Mouse (Mus musculus) ES-Bruce4 (cell line): ENCODE results near the gene Gm21976. TPM values are rescaled to one million over a fixed set of nuclear protein-coding genes. Genes with fewer than 3 reads are reported as not detected.

Experiments used
- H3K27ac ChIP-seq: 2 replicates; pipeline ENCODE4 v1.5.1; 2012; ENCODE audit warnings: low read length, inconsistent platforms; ENCODE audit not compliant: insufficient read depth
- H3K27me3 ChIP-seq: 2 replicates; pipeline ENCODE4 v1.6.1; 2012; ENCODE audit warnings: mild to moderate bottlenecking, low read length, inconsistent platforms; ENCODE audit not compliant: control insufficient read depth, poor library complexity, insufficient read depth, severe bottlenecking
- H3K36me3 ChIP-seq: 2 replicates; pipeline ENCODE4 v1.6.1; 2012; ENCODE audit warnings: inconsistent platforms, mild to moderate bottlenecking, low read length, moderate library complexity; ENCODE audit not compliant: control insufficient read depth, poor library complexity, insufficient read depth, severe bottlenecking
- H3K4me1 ChIP-seq: one replicate; pipeline ENCODE4 v1.8.1; 2011; ENCODE audit warnings: low read length; ENCODE audit not compliant: control insufficient read depth, insufficient read depth
- H3K4me3 ChIP-seq: 2 replicates; pipeline ENCODE4 v1.5.1; 2011; ENCODE audit warnings: low read depth, mild to moderate bottlenecking, low read length
- H3K9ac ChIP-seq: 2 replicates; pipeline ENCODE4 v1.6.1; 2012; ENCODE audit warnings: low read depth, mild to moderate bottlenecking, inconsistent platforms; ENCODE audit not compliant: poor library complexity, severe bottlenecking
- H3K9me3 ChIP-seq: replicated peaks from 2 replicates; pipeline ENCODE4 v1.6.1; 2012; ENCODE audit warnings: mild to moderate bottlenecking, low read length, inconsistent platforms; ENCODE audit not compliant: control insufficient read depth, poor library complexity, insufficient read depth, severe bottlenecking
- CTCF ChIP-seq: IDR thresholded peaks from one replicate; pipeline ENCODE4 v1.8.1; 2011; ENCODE audit warnings: low read depth, low read length
- EP300 ChIP-seq: IDR thresholded peaks from 2 replicates; pipeline ENCODE4 v1.6.1; 2011; ENCODE audit warnings: low read depth, low read length; ENCODE audit not compliant: insufficient read depth
- POLR2A ChIP-seq: IDR thresholded peaks from one replicate; pipeline ENCODE4 v1.8.1; 2011; ENCODE audit warnings: low read length; ENCODE audit not compliant: insufficient read depth
- polyA plus RNA-seq: library from polyadenylated mRNA; stranded (reverse); fragments of >200 nt; gene quantifications from 2 replicates; pipeline ENCODE4 v1.2.4, GENCODE M21; 2011; ENCODE audit warnings: low read depth; ENCODE audit not compliant: missing spikeins, insufficient read depth, insufficient read length

The Gm21976 gene
- not detected in 2 replicates for polyA plus RNA-seq

DNA sequence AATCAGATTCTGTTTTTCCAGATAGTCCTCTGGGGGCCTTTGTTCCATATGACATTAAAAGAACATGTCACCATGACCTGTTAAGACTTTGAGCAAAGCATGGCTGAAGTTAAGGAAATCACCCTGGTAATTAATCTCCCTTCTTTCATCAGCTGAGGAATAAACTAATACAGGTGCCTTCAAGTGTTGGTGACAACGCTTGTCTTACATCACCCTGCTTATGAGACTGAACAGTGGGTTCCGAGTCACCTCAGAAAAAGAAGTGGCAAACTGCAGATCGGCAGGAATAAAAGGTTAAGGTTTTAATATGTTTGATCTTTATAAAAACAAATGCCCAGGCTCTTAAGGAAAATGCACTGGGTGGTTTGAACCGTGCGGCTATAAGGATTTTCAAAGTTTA, at the start of gene Gm21976:
Gene Gm21976, plus strand, starts transcription at position 202 of the 400 bp plus-strand sequence.
- Histone ChIP-seq H3K9me3 (no peaks in the 10 kb centered on the region), H3K4me3 (no peak within 1 kb of the TSS), H3K36me3 (no peaks in the 10 kb centered on the region), H3K27ac (no peak within 1 kb of the TSS), H3K9ac (no peak within 1 kb of the TSS), H3K27me3 (no peaks in the 10 kb centered on the region; the same call in 1 of the 2 replicates), H3K4me1 (no peaks in the 10 kb centered on the region)
- no peak for TF ChIP-seq EP300
- no peak for TF ChIP-seq POLR2A
- no peak for TF ChIP-seq CTCF

DNA sequence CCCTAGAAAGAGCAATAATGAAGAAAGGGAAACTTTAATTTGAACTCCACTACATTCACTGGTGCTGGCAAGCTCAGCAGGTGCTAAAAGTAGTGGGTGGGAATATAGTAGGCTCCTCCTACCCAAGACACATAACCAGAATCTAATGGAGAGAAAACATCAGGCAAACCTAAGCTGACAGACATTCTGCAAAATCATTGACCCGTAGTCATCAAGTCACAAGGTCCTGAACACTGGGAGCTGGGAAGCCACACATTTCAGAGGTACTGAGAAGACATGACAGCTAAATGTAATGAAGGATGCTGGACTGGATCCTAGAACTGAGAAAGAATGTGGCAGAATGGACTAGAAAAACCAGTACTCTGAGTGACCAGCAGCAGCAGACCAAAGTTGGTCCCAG, 49.2 kb upstream of the Gm21976 start:
- TF ChIP-seq CTCF = no peak
- no peak for TF ChIP-seq EP300
- TF ChIP-seq POLR2A = no peak
- Histone ChIP-seq H3K27ac (no peak overlapping the region), H3K36me3 (no peaks in the 10 kb centered on the region), H3K9ac (no peak overlapping the region), H3K4me3 (no peak overlapping the region), H3K9me3 (no peaks in the 10 kb centered on the region; the same call in 1 of the 2 replicates), H3K4me1 (no peaks in the 10 kb centered on the region), H3K27me3 (no peaks in the 10 kb centered on the region)

DNA sequence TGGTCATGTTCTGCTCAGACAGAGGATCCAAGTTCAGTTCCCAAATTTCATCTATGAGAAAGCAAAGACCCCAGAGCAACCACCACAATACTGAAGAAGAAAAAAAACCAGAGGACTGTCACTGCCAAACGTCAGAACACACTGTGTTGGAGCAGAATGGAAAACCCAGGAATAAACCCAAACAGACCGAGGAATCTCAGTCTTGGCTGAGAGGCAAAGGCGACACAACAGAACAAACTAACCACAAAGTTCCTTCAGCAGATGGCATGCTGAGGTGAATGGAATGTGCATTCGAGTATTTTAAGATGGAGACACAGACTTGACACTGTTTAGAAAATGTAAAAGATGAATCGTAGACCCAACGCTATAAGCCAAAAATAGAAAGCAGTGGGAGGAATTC, 44.2 kb upstream of the Gm21976 start:
- Histone ChIP-seq H3K27ac (no peak overlapping the region), H3K9ac (no peak overlapping the region), H3K36me3 (no peaks in the 10 kb centered on the region), H3K4me3 (no peak overlapping the region), H3K27me3 (no peaks in the 10 kb centered on the region), H3K4me1 (no peaks in the 10 kb centered on the region), H3K9me3 (no peaks in the 10 kb centered on the region; the same call in 1 of the 2 replicates)
- TF ChIP-seq CTCF (no peak), POLR2A (no peak), EP300 (no peak)

DNA sequence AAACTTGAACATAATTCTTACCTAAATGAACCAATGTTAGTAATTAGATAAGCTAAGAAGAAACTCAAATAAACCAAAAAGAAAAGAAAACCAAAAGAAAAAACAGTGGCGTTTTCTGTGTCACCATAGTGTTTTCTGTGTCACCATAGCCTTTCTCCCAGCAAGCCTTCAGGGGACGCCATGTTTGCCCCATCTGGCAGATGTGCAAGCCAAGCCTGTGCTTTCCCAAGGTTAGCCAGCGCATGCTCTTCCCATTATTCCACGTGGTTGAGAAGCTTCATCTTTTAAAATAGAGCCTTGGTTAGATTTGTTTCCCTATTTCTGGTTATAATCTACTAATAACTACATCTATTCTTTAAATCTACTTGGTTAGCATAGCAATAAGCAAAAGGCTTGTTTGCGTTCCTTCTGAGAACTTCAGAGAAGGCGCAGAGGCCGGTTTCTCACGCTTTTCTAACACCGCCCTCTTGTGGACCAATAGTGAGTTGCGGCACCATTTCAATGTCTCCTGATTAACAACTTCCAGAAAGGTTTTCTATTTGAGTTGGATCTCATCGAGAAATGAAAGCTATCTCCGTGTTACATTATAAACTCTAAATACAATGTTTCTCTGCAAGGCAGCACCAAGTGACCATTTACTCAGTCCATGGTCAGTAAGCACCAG, 39.6 kb upstream of the Gm21976 start:
- Histone ChIP-seq H3K9ac (no peak overlapping the region), H3K36me3 (no peaks in the 10 kb centered on the region), H3K27me3 (no peaks in the 10 kb centered on the region), H3K27ac (no peak overlapping the region), H3K4me3 (no peak overlapping the region), H3K9me3 (no peaks in the 10 kb centered on the region), H3K4me1 (no peaks in the 10 kb centered on the region)
- no peak for TF ChIP-seq POLR2A
- TF ChIP-seq CTCF = peak; percentile 70

DNA sequence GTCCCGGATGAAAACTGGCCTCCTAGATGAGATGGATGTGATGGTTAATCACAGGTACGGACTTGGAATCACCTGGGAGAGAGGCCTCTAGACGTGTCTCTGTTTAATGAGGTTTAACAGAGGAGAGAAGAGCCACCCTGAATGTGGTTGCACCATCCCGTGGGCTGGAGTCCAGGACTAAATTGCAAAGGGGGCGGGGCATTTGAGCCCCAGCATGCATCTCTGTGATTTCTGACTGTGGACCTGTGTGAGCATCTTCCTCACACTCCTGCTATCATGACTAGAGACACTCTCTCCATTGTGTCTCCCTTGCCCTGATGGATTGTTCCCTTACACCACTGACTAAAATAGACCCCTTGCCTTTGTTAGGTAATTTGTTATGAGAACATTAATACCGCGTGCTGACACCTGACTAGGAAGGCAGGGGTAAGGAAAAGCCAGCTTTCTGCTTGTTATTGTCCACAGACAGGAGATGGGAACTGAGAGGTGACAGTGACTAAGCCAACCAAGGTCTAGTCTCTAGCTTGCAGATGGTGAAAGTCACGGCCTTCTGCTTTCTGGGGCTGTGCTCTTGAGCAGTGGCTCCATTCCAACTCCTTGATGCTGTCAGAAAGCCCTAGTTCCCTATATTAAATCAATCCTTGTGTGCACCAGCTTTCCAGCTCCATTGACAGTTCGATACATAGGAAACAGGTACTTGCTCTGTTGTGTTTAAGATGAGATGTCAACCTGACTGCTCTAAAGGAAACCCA, 38.0 kb upstream of the Gm21976 start:
- TF ChIP-seq CTCF (no peak), EP300 (no peak), POLR2A (no peak)
- Histone ChIP-seq H3K4me3 (no peak overlapping the region), H3K36me3 (0 out of 2 replicates have a peak, but pooled peaks cover 3% of the 10 kb centered on the region)

More for the DNA sequence above, 38.0 kb upstream of the Gm21976 start:
- Histone ChIP-seq H3K27me3 (no peaks in the 10 kb centered on the region), H3K4me1 (no peaks in the 10 kb centered on the region), H3K9me3 (no peaks in the 10 kb centered on the region), H3K27ac (no peak overlapping the region), H3K9ac (no peak overlapping the region)
